Mouse (Mus musculus): ENCODE measurements around the gene Nr2c2. TPM values are rescaled to one million over a fixed set of nuclear protein-coding genes. Genes with fewer than 3 reads are reported as not detected.

The Nr2c2 gene
- total RNA-seq, 2 experiments from 2014 or later = 43.6 to 46.4 TPM

- no peak for DNase-seq
These were observed 40.3 kb downstream of the Nr2c2 start for GRCm38 (mm10) chr6:92131456-92131855.

GRCm38 (mm10) chr6:92132021-92132911, 41.1 kb downstream of the Nr2c2 start:
- no peak for DNase-seq

GRCm38 (mm10) chr6:92133617-92134016, 42.4 kb downstream of the Nr2c2 start:
- no peak for DNase-seq

- DNase-seq = no peak
These were observed 45.2 kb downstream of the Nr2c2 start for GRCm38 (mm10) chr6:92136356-92136755.

GRCm38 (mm10) chr6:92145881-92146280, 54.7 kb downstream of the Nr2c2 start:
- DNase-seq = no peak

GRCm38 (mm10) chr6:92153774-92154173, 62.6 kb downstream of the Nr2c2 start:
- DNase-seq = no peak

GRCm38 (mm10) chr6:92158801-92159200, 67.6 kb downstream of the Nr2c2 start:
- no peak for DNase-seq

GRCm38 (mm10) chr6:92162724-92163123, 71.5 kb downstream of the Nr2c2 start:
- no peak for DNase-seq

GRCm38 (mm10) chr6:92176450-92176849, 85.3 kb downstream of the Nr2c2 start:
- no peak for DNase-seq

- peak; percentile 73 for DNase-seq
These were observed 92.5 kb downstream of the Nr2c2 start, which contains the start of gene Mrps25 for GRCm38 (mm10) chr6:92183621-92184131. Mrps25 (minus strand) TSS chr6:92184033.

GRCm38 (mm10) chr6:92184178-92184577, 93.0 kb downstream of the Nr2c2 start:
- no peak for DNase-seq

- DNase-seq = no peak
These were observed 108.2 kb downstream of the Nr2c2 start for GRCm38 (mm10) chr6:92199414-92199813.

- peak; percentile 6 for DNase-seq
These were observed 123.0 kb downstream of the Nr2c2 start for GRCm38 (mm10) chr6:92214055-92214772.

- DNase-seq = peak; percentile 92
These were observed 123.7 kb downstream of the Nr2c2 start, which contains the start of gene Rbsn for GRCm38 (mm10) chr6:92214773-92215449. Rbsn (minus strand) TSS chr6:92214925.

- DNase-seq = peak; percentile 45
These were observed 128.3 kb downstream of the Nr2c2 start for GRCm38 (mm10) chr6:92219445-92219844.

GRCm38 (mm10) chr6:92221604-92222003, 130.4 kb downstream of the Nr2c2 start:
- no peak for DNase-seq

- no peak for DNase-seq
These were observed 130.8 kb downstream of the Nr2c2 start for GRCm38 (mm10) chr6:92222021-92222420.

Other genes starting within 250 kb of the Nr2c2 start
- gene Ccdc174, start 213.3 kb upstream of the Nr2c2 start, total RNA-seq (2021) = 10 to 100 TPM; 11.7 to 12.1 TPM
- under 1 TPM; 0.50 to 0.60 TPM for gene 4930590J08Rik, start 188.6 kb upstream of the Nr2c2 start, total RNA-seq (2021)
- gene Fgd5, start 112.5 kb upstream of the Nr2c2 start, total RNA-seq (2021) = 10 to 100 TPM; 24.8 to 26.4 TPM
- gene Mrps25, start 92.6 kb downstream of the Nr2c2 start, total RNA-seq (2021) = 10 to 100 TPM; 55.7 to 56.8 TPM
- 10 to 100 TPM; 16.1 to 21.5 TPM for gene Rbsn, start 123.5 kb downstream of the Nr2c2 start, total RNA-seq (2021)
- gene Trh, start 153.3 kb downstream of the Nr2c2 start, total RNA-seq (2021) = not detected

All from heart, postnatal 4 days (tissue).